Mouse (Mus musculus) lung, postnatal 0 days (tissue): Measurements from ENCODE around the gene Ccdc57.

Experiments
- CTCF ChIP-seq: IDR thresholded peaks from 2 replicates; pipeline ENCODE4 v1.5.1; 2016; ENCODE audit warnings: antibody characterized with exemption, mild to moderate bottlenecking
- EP300 ChIP-seq: IDR thresholded peaks from 2 replicates; pipeline ENCODE4 v1.6.1; 2016; ENCODE audit warnings: antibody characterized with exemption, mild to moderate bottlenecking, control low read depth

- TF ChIP-seq CTCF: no peak
- TF ChIP-seq EP300: no peak
Observed at GRCm38 (mm10) chr11:120903159-120903850, 29.4 kb downstream of the Ccdc57 start.
